Mouse (Mus musculus): ENCODE results near the gene Fbxw24. TPM values are rescaled to one million over a fixed set of nuclear protein-coding genes. Genes with fewer than 3 reads are reported as not detected.
"Not testable (repeated sequence)": the region's sequence is repeated elsewhere in the genome, so short reads cannot be mapped to it uniquely, and the experiment has no call there.

The Fbxw24 gene
- total RNA-seq (2018; cell fraction: chromatin; rRNA removed): not detected
- total RNA-seq (2018; cell fraction: cytosol; rRNA removed): not detected
- not detected for total RNA-seq (2018; cell fraction: nucleus; rRNA removed)
- polyA plus RNA-seq (2018): not detected in 3 replicates

GRCm38 (mm10) chr9:109625957-109626356 lies at the start of gene Fbxw24:
Gene Fbxw24, minus strand, starts transcription at chr9:109626057.
- H3K27ac ChIP-seq; H3K79me2 ChIP-seq (ENCODE audit: inconsistent target); H3K36me3 ChIP-seq (ENCODE audit: inconsistent target); H3K4me3 ChIP-seq (ENCODE audit: inconsistent target): not testable (repeated sequence)
- WGBS (ENCODE audit: missing documents): 94% methylated on average over 2 of the region's 2 CpGs

GRCm38 (mm10) chr9:109664552-109664951 lies 38.7 kb upstream of the Fbxw24 start, which contains the start of gene Fbxw25:
Gene Fbxw25, minus strand, starts transcription at chr9:109664652.
- not testable (repeated sequence) for H3K36me3 ChIP-seq (ENCODE audit: inconsistent target); H3K27ac ChIP-seq; H3K4me3 ChIP-seq (ENCODE audit: inconsistent target); H3K79me2 ChIP-seq (ENCODE audit: inconsistent target)
- WGBS (ENCODE audit: missing documents): 54% methylated on average over 2 of the region's 2 CpGs

GRCm38 (mm10) chr9:109606837-109607236 lies 19.0 kb downstream of the Fbxw24 start:
- WGBS (ENCODE audit: missing documents): 31% methylated on average over 5 of the region's 5 CpGs
- H3K36me3 ChIP-seq (ENCODE audit: inconsistent target); H3K79me2 ChIP-seq (ENCODE audit: inconsistent target); H3K4me3 ChIP-seq (ENCODE audit: inconsistent target); H3K27ac ChIP-seq: not testable (repeated sequence)

GRCm38 (mm10) chr9:109602128-109602527 lies 23.7 kb downstream of the Fbxw24 start:
- 65% methylated on average over 2 of the region's 2 CpGs for WGBS (ENCODE audit: missing documents)
- not testable (repeated sequence) for H3K27ac ChIP-seq

GRCm38 (mm10) chr9:109597226-109597625 lies 28.6 kb downstream of the Fbxw24 start:
- H3K4me3 ChIP-seq (ENCODE audit: inconsistent target): no peak overlapping the region
- no peaks in the 10 kb centered on the region for H3K79me2 ChIP-seq (ENCODE audit: inconsistent target)
- no peak overlapping the region for H3K27ac ChIP-seq
- no peaks in the 10 kb centered on the region for H3K36me3 ChIP-seq (ENCODE audit: inconsistent target)

More at GRCm38 (mm10) chr9:109602128-109602527, 23.7 kb downstream of the Fbxw24 start:
- not testable (repeated sequence) for H3K36me3 ChIP-seq (ENCODE audit: inconsistent target); H3K4me3 ChIP-seq (ENCODE audit: inconsistent target); H3K79me2 ChIP-seq (ENCODE audit: inconsistent target)

DNA sequence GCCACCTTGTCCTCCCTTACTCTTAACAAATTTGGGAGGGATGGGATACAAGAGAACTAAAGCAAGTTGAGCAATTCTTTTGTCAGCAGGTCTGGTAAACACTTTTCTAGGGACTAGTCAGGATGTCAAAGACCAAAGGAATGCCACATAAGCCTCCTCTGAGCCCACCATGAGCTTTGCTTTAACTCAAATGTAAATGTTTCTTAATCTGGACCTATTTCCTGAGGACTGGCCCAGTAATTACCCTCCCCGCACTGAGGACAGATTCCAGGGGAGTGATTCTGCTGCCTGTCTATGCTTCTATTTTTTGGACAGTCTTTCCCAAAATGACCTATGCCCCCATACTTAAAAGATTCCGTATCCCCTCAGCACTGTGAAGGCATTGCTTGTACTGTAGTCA lies 31.0 kb downstream of the Fbxw24 start:
- Histone ChIP-seq H3K79me2 (ENCODE audit: inconsistent target) (no peaks in the 10 kb centered on the region), H3K4me3 (ENCODE audit: inconsistent target) (no peak overlapping the region), H3K36me3 (ENCODE audit: inconsistent target) (no peaks in the 10 kb centered on the region), H3K27ac (no peak overlapping the region)
- WGBS (ENCODE audit: missing documents): 90% methylated on average over 2 of the region's 2 CpGs

DNA sequence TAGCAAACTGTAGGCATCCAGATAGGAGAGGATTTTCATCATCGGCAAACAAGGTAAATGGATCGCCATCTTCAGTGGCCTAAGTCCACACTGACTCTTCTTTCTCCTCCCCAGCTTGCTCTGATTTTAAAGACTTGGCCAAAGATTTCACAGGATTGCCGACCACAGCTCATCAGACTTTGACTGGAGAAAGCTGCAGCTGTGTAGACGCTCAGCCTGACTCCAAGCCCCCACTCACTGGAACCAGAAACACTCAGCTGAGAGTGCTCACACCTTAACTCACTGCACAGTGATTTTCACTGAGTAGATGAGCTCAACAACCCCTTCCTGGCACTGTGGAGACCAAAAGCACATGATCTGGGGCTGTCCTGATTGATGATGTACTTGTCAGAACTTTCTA lies 57.7 kb downstream of the Fbxw24 start, which contains the start of gene Fbxw15:
Gene Fbxw15 (minus strand): TSS at position 101 of the 400 bp plus-strand sequence.
- 90% methylated on average over 4 of the region's 4 CpGs for WGBS (ENCODE audit: missing documents)
- not testable (repeated sequence) for H3K79me2 ChIP-seq (ENCODE audit: inconsistent target); H3K27ac ChIP-seq

GRCm38 (mm10) chr9:109565546-109565945 lies 60.3 kb downstream of the Fbxw24 start:
- 70% methylated on average over 1 of the region's 1 CpGs for WGBS (ENCODE audit: missing documents)
- no peak overlapping the region for H3K4me3 ChIP-seq (ENCODE audit: inconsistent target)

More for the DNA sequence above, 57.7 kb downstream of the Fbxw24 start, which contains the start of gene Fbxw15:
- H3K4me3 ChIP-seq (ENCODE audit: inconsistent target); H3K36me3 ChIP-seq (ENCODE audit: inconsistent target): not testable (repeated sequence)

GRCm38 (mm10) chr9:109562106-109562505 lies 63.8 kb downstream of the Fbxw24 start:
- H3K27ac ChIP-seq; H3K4me3 ChIP-seq (ENCODE audit: inconsistent target); H3K79me2 ChIP-seq (ENCODE audit: inconsistent target); H3K36me3 ChIP-seq (ENCODE audit: inconsistent target): not testable (repeated sequence)

More at GRCm38 (mm10) chr9:109565546-109565945, 60.3 kb downstream of the Fbxw24 start:
- Histone ChIP-seq H3K79me2 (ENCODE audit: inconsistent target) (no peaks in the 10 kb centered on the region), H3K27ac (no peak overlapping the region), H3K36me3 (ENCODE audit: inconsistent target) (no peaks in the 10 kb centered on the region)

DNA sequence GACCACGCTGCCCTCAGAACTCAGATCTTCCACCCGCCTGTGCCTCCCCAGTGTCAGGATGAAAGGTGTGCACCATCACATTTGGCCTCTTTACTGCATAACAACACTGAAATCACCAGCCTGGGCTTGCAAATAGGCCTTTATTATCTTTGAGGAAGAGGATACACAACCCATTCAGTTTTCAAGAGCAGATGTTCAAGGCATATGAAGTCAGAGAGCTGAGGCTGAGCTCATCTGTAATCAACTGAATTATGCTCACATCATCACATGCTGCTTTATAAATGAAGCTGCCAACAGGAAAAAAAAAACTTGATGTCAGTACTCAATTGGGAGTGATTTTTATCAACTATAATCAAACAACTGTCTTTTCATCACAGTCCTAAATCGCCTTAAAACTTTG lies 73.4 kb downstream of the Fbxw24 start:
- Histone ChIP-seq H3K36me3 (ENCODE audit: inconsistent target) (no peaks in the 10 kb centered on the region), H3K79me2 (ENCODE audit: inconsistent target) (no peaks in the 10 kb centered on the region), H3K4me3 (ENCODE audit: inconsistent target) (no peak overlapping the region), H3K27ac (no peak overlapping the region)
- 79% methylated on average over 3 of the region's 3 CpGs for WGBS (ENCODE audit: missing documents)

Other genes with a start within 250 kb of the Fbxw24 start
- not detected in 3 replicates for gene Fbxw22, start 221.8 kb downstream of the Fbxw24 start, polyA plus RNA-seq (2018)
- not detected in 3 replicates for gene Fbxw16, start 176.9 kb downstream of the Fbxw24 start, polyA plus RNA-seq (2018)
- gene Fbxw19, start 130.2 kb downstream of the Fbxw24 start, polyA plus RNA-seq (2018): not detected in 3 replicates
- not detected in 3 replicates for gene Fbxw15, start 57.8 kb downstream of the Fbxw24 start, polyA plus RNA-seq (2018)
- not detected in 3 replicates for gene Fbxw25, start 38.6 kb upstream of the Fbxw24 start, polyA plus RNA-seq (2018)
- not detected in 3 replicates for gene Fbxw18, start 76.6 kb upstream of the Fbxw24 start, polyA plus RNA-seq (2018)
- not detected in 3 replicates for gene Fbxw26, start 120.0 kb upstream of the Fbxw24 start, polyA plus RNA-seq (2018)
- not detected in 3 replicates for gene Fbxw27, start 164.6 kb upstream of the Fbxw24 start, polyA plus RNA-seq (2018)
- gene Spink8, start 186.2 kb upstream of the Fbxw24 start, polyA plus RNA-seq (2018): not detected in 3 replicates
- 12.4 to 23.1 TPM (median 13.3 TPM) in 3 replicates for gene Nme6, start 206.7 kb upstream of the Fbxw24 start, polyA plus RNA-seq (2018)
- gene Camp, start 223.6 kb upstream of the Fbxw24 start, polyA plus RNA-seq (2018): 0.67 to 1.3 TPM in 2 of 3 replicates, not detected in the other
- 6.2 to 15.8 TPM (median 6.5 TPM) in 3 replicates for gene Cdc25a, start 249.5 kb upstream of the Fbxw24 start, polyA plus RNA-seq (2018)

All from macrophage (primary cell).